Mouse (Mus musculus) heart, embryonic 14.5 days (tissue): ENCODE measurements at regions not wholly inside any gene's neighbourhood (a gene's known extent, or its start where the extent isn't known, plus 50 kb on each side); places are given as distances from the start of the nearest gene placed in this dataset.

Experiments
- ATAC-seq: fragments of 200-750 bp; cut with Nextera tagmentation; 2 replicates; pipeline ENCODE4 v1.8.0; 2017; ENCODE audit warnings: low read depth, moderate TSS enrichment; ENCODE audit not compliant: insufficient number of reproducible peaks, insufficient read depth, low FRiP score
- H3K27ac ChIP-seq, 2 experiments: fragments of 200-500 bp in 1 of 2; fragments of 300-500 bp in 1 of 2; sonication (generic) in 1 of 2; replicated peaks in 1 of 2; 2 replicates each; pipeline ENCODE4 v1.5.1; 2012 to 2014; ENCODE audit warnings: low read depth in 2 of 2, low read length in 2 of 2, control low read depth in 1 of 2, mild to moderate bottlenecking in 1 of 2, mixed read lengths in 1 of 2; ENCODE audit not compliant: control insufficient read depth in 1 of 2, insufficient read depth in 1 of 2
- H3K27me3 ChIP-seq: fragments of 300-500 bp; sonication (generic); 2 replicates; pipeline ENCODE4 v1.6.1; 2014; ENCODE audit warnings: mild to moderate bottlenecking, low read length, control low read depth; ENCODE audit not compliant: control insufficient read depth, insufficient read depth
- H3K36me3 ChIP-seq: fragments of 300-500 bp; sonication (generic); 2 replicates; pipeline ENCODE4 v1.6.1; 2014; ENCODE audit warnings: mild to moderate bottlenecking, control low read depth, low read length, mixed read lengths; ENCODE audit not compliant: control insufficient read depth, insufficient read depth
- H3K4me1 ChIP-seq, 2 experiments: fragments of 200-500 bp in 1 of 2; fragments of 300-500 bp in 1 of 2; sonication (generic) in 1 of 2; 2 replicates each; pipeline ENCODE4 v1.6.1; 2012 to 2014; ENCODE audit warnings: low read length in 2 of 2, control low read depth in 1 of 2, mixed read lengths in 1 of 2; ENCODE audit not compliant: control insufficient read depth in 2 of 2, insufficient read depth in 2 of 2
- H3K4me2 ChIP-seq: fragments of 300-500 bp; sonication (generic); 2 replicates; pipeline ENCODE4 v1.6.1; 2014; ENCODE audit warnings: mild to moderate bottlenecking, low read length
- H3K4me3 ChIP-seq, 2 experiments: fragments of 200-500 bp in 1 of 2; fragments of 300-500 bp in 1 of 2; sonication (generic) in 1 of 2; 2 replicates each; pipeline ENCODE4 v1.5.1; 2012 to 2014; ENCODE audit warnings: low read length in 2 of 2, mild to moderate bottlenecking in 2 of 2, control low read depth in 1 of 2, low read depth in 1 of 2, moderate library complexity in 1 of 2; ENCODE audit not compliant: control insufficient read depth in 1 of 2, insufficient read depth in 1 of 2
- H3K9ac ChIP-seq: fragments of 300-500 bp; sonication (generic); 2 replicates; pipeline ENCODE4 v1.6.1; 2014; ENCODE audit warnings: mild to moderate bottlenecking, low read length
- H3K9me3 ChIP-seq: fragments of 300-500 bp; sonication (generic); 2 replicates; pipeline ENCODE4 v1.6.1; 2016; ENCODE audit warnings: low read length, control low read depth; ENCODE audit not compliant: control insufficient read depth
- WGBS: fragments of 180-500 bp; shearing (Covaris S2); extraction: QIAGEN DNeasy Blood & Tissue Kit; methylation state at CpG from one replicate; pipeline ENCODE4 v1.1.7; 2014; 5-methylcytosine and 5-hydroxymethylcytosine counted together

- no peak for ATAC-seq
- no peak overlapping the region for H3K4me2 ChIP-seq
- no peaks in the 10 kb centered on the region for H3K36me3 ChIP-seq
- no peak overlapping the region for H3K9ac ChIP-seq
- peaks cover 22 to 32% of the 10 kb centered on the region in 2 experiments for H3K4me1 ChIP-seq
- 56% methylated on average over 6 of the region's 6 CpGs for WGBS
- no peak overlapping the region for H3K27ac ChIP-seq
- H3K27me3 ChIP-seq, result no peaks in the 10 kb centered on the region
- no peak overlapping the region for H3K4me3 ChIP-seq
- no peaks in the 10 kb centered on the region for H3K9me3 ChIP-seq
These were observed 60.8 kb downstream of the Rpusd4 start for GRCm38 (mm10) chr9:35328503-35328902.

GRCm38 (mm10) chr9:35330386-35330785 lies 62.7 kb downstream of the Rpusd4 start:
- 84% methylated on average over 2 of the region's 2 CpGs for WGBS
- peaks cover 40 to 43% of the 10 kb centered on the region in 2 experiments for H3K4me1 ChIP-seq

GRCm38 (mm10) chr9:35331241-35331680 lies 63.6 kb downstream of the Rpusd4 start:
- Histone ChIP-seq H3K4me2 (no peak overlapping the region), H3K4me1 (peaks cover 47 to 48% of the 10 kb centered on the region in 2 experiments), H3K27me3 (no peaks in the 10 kb centered on the region), H3K4me3 (no peak overlapping the region), H3K9ac (peak overlapping the region; percentile 44; the same call in 1 of the 2 replicates), H3K9me3 (no peaks in the 10 kb centered on the region), H3K36me3 (no peaks in the 10 kb centered on the region), H3K27ac (peak overlapping the region in 1 of 2 experiments; percentile 42; a peak in 1 of 4 replicates)
- no peak for ATAC-seq
- WGBS, result 61% methylated on average over 7 of the region's 7 CpGs

More at GRCm38 (mm10) chr9:35330386-35330785, 62.7 kb downstream of the Rpusd4 start:
- no peaks in the 10 kb centered on the region for H3K9me3 ChIP-seq
- ATAC-seq, result no peak
- no peak overlapping the region for H3K27ac ChIP-seq
- no peak overlapping the region for H3K9ac ChIP-seq
- H3K4me3 ChIP-seq, result no peak overlapping the region
- H3K36me3 ChIP-seq, result no peaks in the 10 kb centered on the region
- H3K27me3 ChIP-seq, result no peaks in the 10 kb centered on the region
- no peak overlapping the region for H3K4me2 ChIP-seq

GRCm38 (mm10) chr9:35332688-35333630 lies 65.3 kb downstream of the Rpusd4 start:
- no peaks in the 10 kb centered on the region for H3K36me3 ChIP-seq
- peaks cover 52 to 54% of the 10 kb centered on the region in 2 experiments for H3K4me1 ChIP-seq
- ATAC-seq, result no peak
- H3K9me3 ChIP-seq, result no peaks in the 10 kb centered on the region
- no peak overlapping the region for H3K27ac ChIP-seq
- 63% methylated on average over 11 of the region's 11 CpGs for WGBS
- no peaks in the 10 kb centered on the region for H3K27me3 ChIP-seq
- H3K4me3 ChIP-seq, result no peak overlapping the region
- H3K9ac ChIP-seq, result no peak overlapping the region
- H3K4me2 ChIP-seq, result no peak overlapping the region

- Histone ChIP-seq H3K9ac (no peak overlapping the region), H3K4me3 (no peak overlapping the region), H3K9me3 (no peaks in the 10 kb centered on the region), H3K36me3 (no peaks in the 10 kb centered on the region), H3K27ac (no peak overlapping the region), H3K27me3 (no peaks in the 10 kb centered on the region), H3K4me1 (peaks cover 52 to 58% of the 10 kb centered on the region in 2 experiments), H3K4me2 (no peak overlapping the region)
- WGBS, result 68% methylated on average over 8 of the region's 8 CpGs
- ATAC-seq, result no peak
These were observed 66.0 kb downstream of the Rpusd4 start for GRCm38 (mm10) chr9:35333631-35334005.

GRCm38 (mm10) chr9:35334536-35334935 lies 66.9 kb downstream of the Rpusd4 start:
- Histone ChIP-seq H3K27me3 (no peaks in the 10 kb centered on the region), H3K4me1 (peaks cover 58 to 67% of the 10 kb centered on the region in 2 experiments), H3K9ac (no peak overlapping the region), H3K9me3 (no peaks in the 10 kb centered on the region), H3K36me3 (no peaks in the 10 kb centered on the region), H3K4me3 (no peak overlapping the region), H3K27ac (peak overlapping the region in 1 of 2 experiments; percentile 34; a peak in 1 of 4 replicates), H3K4me2 (no peak overlapping the region)
- ATAC-seq, result no peak
- 67% methylated on average over 5 of the region's 5 CpGs for WGBS

- Histone ChIP-seq H3K9me3 (no peaks in the 10 kb centered on the region), H3K36me3 (no peaks in the 10 kb centered on the region), H3K4me1 (peaks cover 59 to 73% of the 10 kb centered on the region in 2 experiments), H3K27me3 (no peaks in the 10 kb centered on the region), H3K9ac (no peak overlapping the region), H3K4me3 (no peak overlapping the region), H3K27ac (peak overlapping the region; percentile 34 to 81), H3K4me2 (peak overlapping the region; percentile 35; the same call in 1 of the 2 replicates)
- ATAC-seq, result no peak
- WGBS, result 73% methylated on average over 3 of the region's 3 CpGs
These were observed 67.5 kb downstream of the Rpusd4 start for GRCm38 (mm10) chr9:35335181-35335580.
